Mouse (Mus musculus): Measurements from ENCODE around the gene Gm20479. TPM values are rescaled to one million over a fixed set of nuclear protein-coding genes. Genes with fewer than 3 reads are reported as not detected.

Gene Gm20479
- total and polyA plus RNA-seq, 3 experiments, result 1.2 to 2.2 (median 1.9) TPM

DNA sequence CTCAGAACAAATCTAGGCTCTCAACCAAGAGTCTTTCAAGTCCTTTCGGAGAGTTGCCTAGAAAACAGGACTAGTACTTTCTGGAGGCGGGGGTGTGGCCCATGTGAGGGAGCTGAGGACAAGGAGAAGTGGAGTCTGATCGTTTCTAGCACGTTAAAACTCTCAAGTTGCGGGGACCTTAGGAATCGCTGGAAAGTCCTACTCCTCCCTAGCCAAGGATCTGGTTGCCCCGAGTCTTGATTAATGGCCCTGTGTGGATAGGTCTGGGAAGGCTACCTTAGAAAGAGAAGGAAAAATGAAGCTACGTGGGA is 25.7 kb downstream of the Gm20479 start (continued):
- TF ChIP-seq TCF12 (IDR thresholded peaks at IDR 0.05; ENCODE audit: low read depth, low read length) (no peak), GABPA (IDR thresholded peaks at IDR 0.05; ENCODE audit: insufficient replicate concordance, low read depth, low read length) (no peak), POLR2A (IDR thresholded peaks at IDR 0.05; ENCODE audit: low read depth, low read length) (no peak), ZNF384 (IDR thresholded peaks at IDR 0.05; ENCODE audit: low read depth, low read length) (no peak), ZC3H11A (IDR thresholded peaks at IDR 0.05; ENCODE audit: low read depth, low read length) (no peak)

DNA sequence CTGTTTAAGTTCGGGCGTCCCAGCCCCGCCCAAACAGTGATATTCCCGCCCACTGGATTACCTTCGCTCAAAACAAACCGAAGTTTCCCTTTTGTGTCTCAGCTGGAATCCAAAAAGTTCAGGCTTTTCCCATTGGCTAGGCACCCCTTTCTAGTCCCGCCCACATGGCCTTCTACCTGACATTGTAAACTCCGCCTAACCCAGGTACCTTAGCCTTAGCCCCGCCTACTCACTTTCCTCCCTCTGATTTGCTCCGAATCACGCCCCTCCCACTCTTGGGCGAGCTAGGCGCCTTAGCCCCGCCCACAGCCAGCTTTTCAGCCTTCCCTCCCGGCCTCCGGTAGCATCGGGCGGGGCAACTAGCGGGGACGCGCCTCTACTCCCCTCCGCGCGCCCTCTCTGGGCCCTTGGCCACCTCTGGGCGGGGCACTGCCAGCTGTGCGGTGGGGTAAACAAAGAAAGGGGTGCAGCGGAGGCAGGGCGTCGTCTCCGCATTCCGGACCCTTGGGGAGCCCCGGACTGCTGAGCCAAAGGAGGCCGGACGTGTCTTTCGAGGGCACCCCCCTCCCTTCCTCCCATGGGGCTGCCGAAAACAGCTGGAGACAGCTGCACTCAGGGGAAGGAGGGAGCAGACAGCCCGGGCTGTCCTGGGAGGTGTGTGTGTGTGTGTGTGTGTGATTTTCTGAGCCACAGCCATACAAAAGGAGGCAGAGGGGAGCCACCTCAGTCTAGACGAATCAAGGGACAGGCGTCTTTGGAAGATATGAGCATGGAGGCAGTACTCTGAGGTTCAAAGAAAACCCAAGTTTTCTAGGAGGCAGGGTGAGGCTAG is 26.3 kb downstream of the Gm20479 start:
- peak overlapping the region; percentile 83 for H3K4me2 ChIP-seq (ENCODE audit: insufficient read depth, low read depth, poor library complexity, severe bottlenecking)
- peak overlapping the region; percentile 70 for H3K27ac ChIP-seq (ENCODE audit: insufficient read depth, low read depth)
- peaks cover 39% of the 10 kb centered on the region for H3K27me3 ChIP-seq (replicated peaks)
- no peaks in the 10 kb centered on the region for H3K36me3 ChIP-seq (replicated peaks in 1 of 2; ENCODE audit: control insufficient read depth in 1 of 2, insufficient read depth in 1 of 2, low read length in 1 of 2)
- dilution Hi-C loops (cut with MboI; ENCODE audit: extremely low pct_ligation_motif_present, extremely low pct_unique_long_range_greater_than_20kb, low sequenced_read_pairs), result no loop called here
- DNase-seq (ENCODE audit: extremely low read depth), result peak; percentile 97
- H3K9me3 ChIP-seq (replicated peaks; ENCODE audit: low read length), result no peaks in the 10 kb centered on the region
- H3K4me3 ChIP-seq (replicated peaks in 1 of 3; ENCODE audit: low read depth in 2 of 3, low read length in 2 of 3, poor library complexity in 1 of 3), result peak overlapping the region; percentile 50 to 66 (median 56)
- no peaks in the 10 kb centered on the region for H3K79me2 ChIP-seq (replicated peaks; ENCODE audit: control insufficient read depth, extremely low read depth, insufficient read depth, poor library complexity, severe bottlenecking)
- peaks cover 4 to 37% of the 10 kb centered on the region in 2 experiments for H3K4me1 ChIP-seq (ENCODE audit: control insufficient read depth in 1 of 2, insufficient read depth in 2 of 2)
- TF ChIP-seq CHD2 (IDR thresholded peaks at IDR 0.05; ENCODE audit: low read length), result 0 out of 2 replicates have a peak, but pooled peaks have one; percentile 47
- peak; percentile 42 for TF ChIP-seq POLR2A (IDR thresholded peaks at IDR 0.05; ENCODE audit: low read depth, low read length)
- TF ChIP-seq BHLHE40 (IDR thresholded peaks at IDR 0.05; ENCODE audit: low read depth, low read length), result 0 out of 2 replicates have a peak, but pooled peaks have one; percentile 23
- TF ChIP-seq TCF12 (IDR thresholded peaks at IDR 0.05; ENCODE audit: low read depth, low read length), result peak; percentile 14; the same call in 1 of the 2 replicates
- peak; percentile 60 for TF ChIP-seq SIN3A (IDR thresholded peaks at IDR 0.05; ENCODE audit: low read length)
- TF ChIP-seq KAT2A (IDR thresholded peaks at IDR 0.05; ENCODE audit: insufficient replicate concordance, low read length), result no peak
- TF ChIP-seq ETS1 (conservative IDR thresholded peaks at IDR 0.05; ENCODE audit: low read depth, low read length), result peak; percentile 83
- TF ChIP-seq MXI1 (IDR thresholded peaks at IDR 0.05; ENCODE audit: low read depth, low read length), result no peak
- H3K9ac ChIP-seq (ENCODE audit: insufficient read depth, low read depth), result peak overlapping the region; percentile 50; the same call in 1 of the 2 replicates
- in situ Hi-C loops (cut with MboI; ENCODE audit: low pct_ligation_motif_present, low pct_unique_long_range_greater_than_20kb, low sequenced_read_pairs), result loop anchor here (10.0 kb wide), 1 partner anchor 194 kb away; the partner anchor contains the start of gene Hipk4

DNA sequence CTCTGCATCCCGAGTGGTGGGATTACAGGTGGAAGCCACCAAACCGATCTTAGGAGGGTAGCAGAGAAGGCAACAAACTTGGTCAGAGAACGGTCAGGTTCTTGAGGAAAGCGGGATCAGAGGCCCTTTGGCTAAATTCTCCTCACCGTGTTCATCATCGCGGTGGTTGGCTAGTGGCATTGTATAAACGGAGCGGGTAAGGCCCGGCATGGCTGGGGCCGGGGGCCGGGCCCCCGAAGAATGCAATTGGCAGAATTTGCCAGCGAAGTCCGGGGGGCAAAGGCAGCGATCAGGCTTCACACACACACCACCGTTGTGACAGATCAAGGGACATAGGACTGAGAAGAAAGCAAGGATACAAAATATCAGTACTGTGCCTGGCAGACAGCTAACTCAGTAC is 27.2 kb downstream of the Gm20479 start:
- DNase-seq (ENCODE audit: extremely low read depth), result no peak
- H3K4me1 ChIP-seq (ENCODE audit: control insufficient read depth in 1 of 2, insufficient read depth in 2 of 2), result peaks cover 4 to 37% of the 10 kb centered on the region in 2 experiments
- no peak overlapping the region for H3K9ac ChIP-seq (ENCODE audit: insufficient read depth, low read depth)
- H3K27ac ChIP-seq (ENCODE audit: insufficient read depth, low read depth), result no peak overlapping the region
- H3K79me2 ChIP-seq (replicated peaks; ENCODE audit: control insufficient read depth, extremely low read depth, insufficient read depth, poor library complexity, severe bottlenecking), result no peaks in the 10 kb centered on the region
- dilution Hi-C loops (cut with MboI; ENCODE audit: extremely low pct_ligation_motif_present, extremely low pct_unique_long_range_greater_than_20kb, low sequenced_read_pairs) (no loop called here), in situ Hi-C loops (cut with MboI; ENCODE audit: low pct_ligation_motif_present, low pct_unique_long_range_greater_than_20kb, low sequenced_read_pairs) (loop anchor here (10.0 kb wide), 1 partner anchor 195 kb away; the partner anchor contains the start of gene Hipk4)
- no peak for TF ChIP-seq ELF1 (IDR thresholded peaks at IDR 0.05; ENCODE audit: low read depth, low read length)
- TF ChIP-seq SIN3A (IDR thresholded peaks at IDR 0.05; ENCODE audit: low read length), result no peak
- H3K4me3 ChIP-seq (replicated peaks in 1 of 3; ENCODE audit: low read depth in 2 of 3, low read length in 2 of 3, poor library complexity in 1 of 3), result peak overlapping the region in 2 of 3 experiments; percentile 50 to 66
- peaks cover 32% of the 10 kb centered on the region for H3K27me3 ChIP-seq (replicated peaks)
- H3K9me3 ChIP-seq (replicated peaks; ENCODE audit: low read length), result no peaks in the 10 kb centered on the region
- H3K4me2 ChIP-seq (ENCODE audit: insufficient read depth, low read depth, poor library complexity, severe bottlenecking), result peak overlapping the region; percentile 79
- no peaks in the 10 kb centered on the region for H3K36me3 ChIP-seq (replicated peaks in 1 of 2; ENCODE audit: control insufficient read depth in 1 of 2, insufficient read depth in 1 of 2, low read length in 1 of 2)
